Comparison of ENCODE assay signal across 9 mouse cellular contexts in the genomic region with DNA sequence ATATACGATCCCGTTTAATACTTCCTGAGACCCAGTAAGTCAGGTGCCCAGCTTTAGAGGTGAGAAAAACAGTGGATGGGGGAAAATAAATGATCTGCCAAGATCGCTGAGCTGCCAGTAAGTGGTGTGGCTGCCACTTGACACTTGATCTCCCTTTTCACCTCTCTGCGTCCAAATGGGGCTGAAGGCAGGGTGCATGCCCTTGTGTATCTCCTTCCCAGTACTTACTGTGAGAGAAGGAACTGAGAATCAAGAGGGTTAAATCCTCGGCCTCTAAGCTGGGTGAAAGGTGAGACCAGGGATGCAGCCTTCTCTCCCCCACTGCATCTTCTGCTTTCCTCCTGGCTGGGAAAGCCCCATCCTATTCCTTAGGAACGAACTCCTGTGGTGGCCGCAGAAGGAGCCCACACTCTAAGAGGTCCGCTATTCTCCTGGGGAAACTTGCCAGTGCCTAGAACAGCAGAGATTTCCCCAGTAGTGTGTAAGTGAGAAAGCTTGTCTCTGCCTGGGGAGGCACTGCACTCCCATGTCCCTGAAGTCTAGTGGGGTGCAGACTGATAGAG. TPM values are rescaled to one million over a fixed set of nuclear protein-coding genes. Genes with fewer than 3 reads are reported as not detected.
A peak's percentile ranks its signal among the peaks of the same experiment; 100 is the strongest.
DNase-seq lines count a peak whose midpoint lies in the region; ATAC-seq and TF ChIP-seq lines count a peak whose summit lies in the region.
"Had no signal": no experiment of that assay in that cellular context is flagged by ENCODE, and none has a peak within 500 bp of the region (broad histone marks: within the 10 kb centered on the region; RNA-seq: fewer than 3 reads in every experiment).

No protein-coding gene starts in this region.

- H3K4me3 ChIP-seq in forebrain, embryonic 14.5 days (ENCODE audit: low read depth, low read length) = peak overlapping the region; percentile 52
- peak overlapping the region; percentile 68 for H3K4me3 ChIP-seq in midbrain, embryonic 13.5 days (replicated peaks)
- no peak overlapping the region for H3K4me3 ChIP-seq in thymus, adult 2 months (ENCODE audit: control insufficient read depth, insufficient read depth, low read length)

- H3K36me3 ChIP-seq in forebrain, embryonic 14.5 days (ENCODE audit: control insufficient read depth, insufficient read depth, low read length) = no peaks in the 10 kb centered on the region
- peaks cover 6% of the 10 kb centered on the region; the same call in 1 of the 2 replicates for H3K36me3 ChIP-seq in midbrain, embryonic 13.5 days
- H3K36me3 ChIP-seq in thymus, adult 2 months (ENCODE audit: control insufficient read depth, insufficient read depth, low read length) = no peaks in the 10 kb centered on the region
- H3K36me3 ChIP-seq: lung, embryonic 15.5 days had no signal

- ATAC-seq in forebrain, embryonic 14.5 days = no peak
- no peak for ATAC-seq in midbrain, embryonic 13.5 days

- H3K4me1 ChIP-seq in forebrain, embryonic 14.5 days (ENCODE audit: control insufficient read depth, insufficient read depth, low read length) = peaks cover 10% of the 10 kb centered on the region; the same call in 1 of the 2 replicates
- peaks cover 32% of the 10 kb centered on the region for H3K4me1 ChIP-seq in midbrain, embryonic 13.5 days (replicated peaks)
- no peaks in the 10 kb centered on the region for H3K4me1 ChIP-seq in thymus, adult 2 months (replicated peaks; ENCODE audit: control insufficient read depth, insufficient read depth, low read length)

- H3K27ac ChIP-seq in forebrain, embryonic 14.5 days (ENCODE audit: low read depth, low read length) = no peak overlapping the region
- H3K27ac ChIP-seq in midbrain, embryonic 13.5 days = peak overlapping the region; percentile 11; the same call in 1 of the 2 replicates
- H3K27ac ChIP-seq in thymus, adult 2 months (ENCODE audit: control insufficient read depth, insufficient read depth, low read length) = no peak overlapping the region
- H3K27ac ChIP-seq: lung, embryonic 15.5 days had no signal

- DNase-seq in cerebellum, adult 11 months = peak; percentile 22
- peak; percentile 49 for DNase-seq in cerebellum, adult 9-11 months
- no peak for DNase-seq in forebrain, embryonic 14.5 days (ENCODE audit: low spot score)
- no peak for DNase-seq in thymus, adult 2 months
- DNase-seq in frontal cortex, postnatal 10 days (ENCODE audit: low spot score in 2 of 2) = no peak
- DNase-seq in layer of hippocampus, postnatal 10 days (ENCODE audit: low spot score in 2 of 2) = no peak
- DNase-seq: right cerebral cortex, adult 18-20 months had no signal

- TF ChIP-seq CTCF in thymus, adult 2 months (IDR thresholded peaks at IDR 0.05; ENCODE audit: borderline replicate concordance, control insufficient read depth, extremely low read depth, insufficient read depth, low read length, poor library complexity) = no peak

- no peaks in the 10 kb centered on the region for H3K27me3 ChIP-seq in forebrain, embryonic 14.5 days (replicated peaks; ENCODE audit: control insufficient read depth, insufficient read depth, low read length)
- H3K27me3 ChIP-seq in midbrain, embryonic 13.5 days = peaks cover 19% of the 10 kb centered on the region; the same call in 1 of the 2 replicates
- H3K27me3 ChIP-seq in thymus, adult 2 months (ENCODE audit: control insufficient read depth, insufficient read depth, low read length) = no peaks in the 10 kb centered on the region; the same call in 1 of the 2 replicates

- no peak for TF ChIP-seq POLR2A in thymus, adult 2 months (IDR thresholded peaks at IDR 0.05; ENCODE audit: control insufficient read depth, extremely low read depth, insufficient read depth, low read length, poor library complexity)

- H3K9me3 ChIP-seq in forebrain, embryonic 14.5 days (replicated peaks; ENCODE audit: control insufficient read depth, low read length) = no peaks in the 10 kb centered on the region
- H3K9me3 ChIP-seq in midbrain, embryonic 13.5 days = no peaks in the 10 kb centered on the region
- H3K9me3 ChIP-seq: lung, embryonic 15.5 days had no signal

- peak overlapping the region; percentile 81 for H3K4me2 ChIP-seq in forebrain, embryonic 14.5 days (ENCODE audit: low read length)
- H3K4me2 ChIP-seq in midbrain, embryonic 13.5 days (replicated peaks) = peak overlapping the region; percentile 88

- peak overlapping the region; percentile 65 for H3K9ac ChIP-seq in forebrain, embryonic 14.5 days (ENCODE audit: low read length)
- peak overlapping the region; percentile 73 for H3K9ac ChIP-seq in midbrain, embryonic 13.5 days (replicated peaks)
- H3K9ac ChIP-seq: lung, embryonic 15.5 days had no signal

- 1% methylated on average over 8 of the region's 8 CpGs for WGBS in forebrain, embryonic 14.5 days
- WGBS in midbrain, embryonic 13.5 days = 2% methylated on average over 8 of the region's 8 CpGs
- WGBS in thymus, adult 2 months = 8% methylated on average over 8 of the region's 8 CpGs

RNA-seq across cellular contexts. Expression of a gene that starts 1.1 kb away (rescaled TPM):
- 29.7 and 32.2 TPM in 2 replicates for polyA plus RNA-seq in forebrain, embryonic 14.5 days (2014; fragmentation: Nextera tagmentation; extraction: Ambion mirVana)
- 25.4 and 28.2 TPM in 2 replicates for polyA plus RNA-seq in midbrain, embryonic 13.5 days (2015; fragmentation: Nextera tagmentation; extraction: Ambion mirVana)
- polyA plus RNA-seq in thymus, adult 2 months (2012; rRNA removed) = 0.24 and 0.32 TPM in 2 replicates
- total RNA-seq in layer of hippocampus, postnatal 10 days (2021) = 10 to 100 TPM; 42.2 to 54.2 TPM

Comparison
In these comparisons a context has a peak if more than half of its experiments do, and no peak if none do; other contexts are left out.
1. DNase-seq: peak in cerebellum, adult 11 months (single experiment) and cerebellum, adult 9-11 months (single experiment); none in forebrain, embryonic 14.5 days (single experiment), thymus, adult 2 months (single experiment), frontal cortex, postnatal 10 days (0 of 2) and layer of hippocampus, postnatal 10 days (0 of 2).
2. RNA of a gene that starts 1.1 kb away (polyA plus RNA-seq): 29.7 to 32.2 TPM in forebrain, embryonic 14.5 days and 25.4 to 28.2 TPM in midbrain, embryonic 13.5 days; 0.24 to 0.32 TPM in thymus, adult 2 months; every median in the first group is over 10 times any median in the second.